Mouse (Mus musculus): ENCODE data around the gene Srsx.
"Not testable (repeated sequence)": the region's sequence is repeated elsewhere in the genome, so short reads cannot be mapped to it uniquely, and the experiment has no call there.

The Srsx gene

GRCm38 (mm10) chrX:123222381-123222780 lies at the start of gene Srsx:
Gene Srsx, minus strand, starts transcription at chrX:123222481.
- in situ Hi-C loops (cut with MboI; ENCODE audit: unreplicated experiment in 2 of 2) = not testable (repeated sequence)

- in situ Hi-C loops (cut with MboI; ENCODE audit: unreplicated experiment in 2 of 2) = not testable (repeated sequence)
Observed at GRCm38 (mm10) chrX:123246807-123247206, 24.5 kb upstream of the Srsx start, which contains the start of gene Gm17577. Gene Gm17577, minus strand, starts transcription at chrX:123246907.
